Mouse (Mus musculus): Measurements from ENCODE around the gene Tma7. TPM values are rescaled to one million over a fixed set of nuclear protein-coding genes. Genes with fewer than 3 reads are reported as not detected.

Tma7 gene
- polyA plus RNA-seq, 1 experiment from 2014 or later, result 747 TPM

DNA sequence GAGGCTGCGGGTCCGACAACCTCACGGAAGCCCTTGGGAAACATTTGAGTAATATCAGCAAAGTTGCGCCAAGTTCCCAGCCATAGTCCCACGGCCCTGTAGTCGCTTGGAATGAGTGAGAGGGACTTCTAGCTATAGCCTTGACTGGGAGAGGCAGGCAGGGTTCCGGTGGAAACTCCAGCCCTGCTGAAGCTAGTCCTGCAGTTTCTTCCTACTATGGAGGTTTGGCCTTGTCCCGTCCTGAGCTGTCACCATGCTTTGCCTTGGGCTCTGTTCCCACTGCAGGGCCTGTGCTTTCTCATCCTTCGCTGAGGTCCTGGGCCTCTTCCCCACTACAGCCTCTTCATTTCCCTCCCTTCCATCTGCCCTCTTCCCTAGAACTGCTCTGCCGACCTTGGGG is 33.8 kb upstream of the Tma7 start:
- Histone ChIP-seq H3K27me3 (no peaks in the 10 kb centered on the region), H3K4me3 (no peak overlapping the region), H3K36me3 (peaks cover 95% of the 10 kb centered on the region), H3K9ac (no peak overlapping the region), H3K4me2 (replicated peaks) (no peak overlapping the region), H3K9me3 (replicated peaks) (no peaks in the 10 kb centered on the region), H3K27ac (no peak overlapping the region), H3K4me1 (no peaks in the 10 kb centered on the region)
- 94% methylated on average over 10 of the region's 10 CpGs for WGBS
- ATAC-seq (ENCODE audit: low FRiP score), result no peak

DNA sequence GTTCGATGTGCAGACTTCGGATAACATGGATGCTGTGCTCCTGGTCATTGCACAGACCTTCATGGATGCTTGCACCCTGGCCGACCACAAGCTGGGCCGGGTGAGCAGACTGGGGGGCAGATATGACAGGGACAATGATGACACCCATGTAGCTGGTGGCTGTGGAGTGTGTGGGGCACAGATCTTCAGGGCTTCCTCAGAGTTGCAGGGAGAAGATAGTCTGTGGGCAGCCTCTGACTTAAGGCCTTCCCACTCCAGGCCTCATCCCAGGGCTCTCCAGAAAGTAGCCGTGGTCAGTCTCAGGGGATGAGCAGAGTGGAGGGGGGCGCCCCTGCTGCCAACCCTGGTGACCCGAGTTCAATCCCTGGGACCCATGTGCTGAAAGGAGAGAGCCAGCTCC is 32.5 kb upstream of the Tma7 start:
- no peak overlapping the region for H3K9ac ChIP-seq
- 88% methylated on average over 7 of the region's 7 CpGs for WGBS
- H3K27ac ChIP-seq, result no peak overlapping the region
- H3K4me2 ChIP-seq (replicated peaks), result no peak overlapping the region
- no peak overlapping the region for H3K4me3 ChIP-seq
- ATAC-seq (ENCODE audit: low FRiP score), result no peak
- no peaks in the 10 kb centered on the region for H3K9me3 ChIP-seq (replicated peaks)
- H3K36me3 ChIP-seq, result peaks cover 100% of the 10 kb centered on the region
- no peaks in the 10 kb centered on the region for H3K4me1 ChIP-seq
- no peaks in the 10 kb centered on the region for H3K27me3 ChIP-seq

DNA sequence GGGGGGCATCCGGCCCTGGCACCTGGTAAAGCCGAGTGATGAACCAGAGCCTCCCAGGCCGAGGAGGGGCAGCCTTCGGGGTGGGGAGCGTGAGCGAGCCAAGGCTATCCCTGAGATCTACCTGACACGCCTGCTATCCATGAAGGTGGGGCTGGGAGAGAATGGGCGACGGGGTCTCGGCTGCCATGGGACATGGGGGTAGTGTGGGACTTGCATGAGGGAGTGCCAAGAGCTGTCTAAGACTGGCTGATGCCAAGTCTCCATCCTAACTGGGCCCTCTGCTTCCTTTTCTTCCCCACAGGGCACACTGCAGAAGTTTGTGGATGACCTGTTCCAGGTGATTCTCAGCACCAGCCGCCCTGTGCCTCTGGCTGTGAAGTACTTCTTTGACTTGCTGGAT is 31.9 kb upstream of the Tma7 start:
- Histone ChIP-seq H3K27ac (no peak overlapping the region), H3K36me3 (peaks cover 100% of the 10 kb centered on the region), H3K4me1 (no peaks in the 10 kb centered on the region), H3K27me3 (no peaks in the 10 kb centered on the region), H3K9ac (no peak overlapping the region), H3K4me3 (no peak overlapping the region), H3K4me2 (replicated peaks) (no peak overlapping the region), H3K9me3 (replicated peaks) (no peaks in the 10 kb centered on the region)
- ATAC-seq (ENCODE audit: low FRiP score), result no peak
- WGBS, result 90% methylated on average over 11 of the region's 11 CpGs

DNA sequence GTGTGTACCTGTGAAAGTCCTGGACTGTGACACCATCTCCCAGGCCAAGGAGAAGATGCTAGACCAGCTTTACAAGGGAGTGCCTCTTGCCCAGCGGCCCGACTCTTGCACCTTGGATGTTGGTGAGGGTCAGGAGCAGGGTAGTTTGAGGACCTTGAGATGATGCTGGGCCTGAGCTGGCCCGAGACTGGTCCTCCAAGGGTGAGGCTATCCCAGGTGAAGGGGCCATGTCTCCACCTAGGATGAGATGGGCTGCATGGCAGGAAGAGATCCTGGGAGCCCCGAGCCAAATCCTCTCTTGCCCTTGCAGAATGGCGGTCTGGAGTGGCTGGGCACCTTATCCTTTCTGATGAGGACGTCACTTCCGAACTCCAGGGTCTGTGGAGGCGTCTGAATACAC is 30.9 kb upstream of the Tma7 start:
- H3K9me3 ChIP-seq (replicated peaks), result no peaks in the 10 kb centered on the region
- WGBS, result 91% methylated on average over 8 of the region's 8 CpGs
- no peaks in the 10 kb centered on the region for H3K4me1 ChIP-seq
- no peak overlapping the region for H3K4me3 ChIP-seq
- H3K27me3 ChIP-seq, result no peaks in the 10 kb centered on the region
- H3K4me2 ChIP-seq (replicated peaks), result no peak overlapping the region
- H3K36me3 ChIP-seq, result peaks cover 100% of the 10 kb centered on the region
- H3K27ac ChIP-seq, result no peak overlapping the region
- ATAC-seq (ENCODE audit: low FRiP score), result no peak
- H3K9ac ChIP-seq, result no peak overlapping the region

DNA sequence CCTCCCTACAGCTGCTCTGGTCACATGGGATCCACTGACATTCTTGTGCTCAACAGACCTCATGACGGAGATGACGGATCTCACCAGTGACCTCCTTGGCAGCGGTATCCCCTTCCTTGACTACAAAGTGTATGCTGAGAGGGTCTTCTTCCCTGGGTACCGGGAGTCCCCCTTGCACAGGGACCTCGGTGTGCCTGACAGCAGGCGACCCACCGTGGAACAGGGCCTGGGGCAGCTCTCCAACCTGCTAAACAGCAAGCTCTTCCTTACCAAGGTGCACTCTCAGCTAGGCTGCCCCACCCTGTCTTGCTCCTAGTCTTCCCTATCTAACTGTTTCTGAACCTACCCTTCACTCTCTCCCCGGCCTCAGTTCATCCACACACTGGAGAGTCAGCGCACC is 29.2 kb upstream of the Tma7 start:
- Histone ChIP-seq H3K9me3 (replicated peaks) (no peaks in the 10 kb centered on the region), H3K4me3 (no peak overlapping the region), H3K36me3 (peaks cover 100% of the 10 kb centered on the region), H3K27ac (no peak overlapping the region), H3K9ac (no peak overlapping the region), H3K4me1 (no peaks in the 10 kb centered on the region), H3K27me3 (no peaks in the 10 kb centered on the region), H3K4me2 (replicated peaks) (no peak overlapping the region)
- ATAC-seq (ENCODE audit: low FRiP score), result no peak
- 90% methylated on average over 9 of the region's 9 CpGs for WGBS

DNA sequence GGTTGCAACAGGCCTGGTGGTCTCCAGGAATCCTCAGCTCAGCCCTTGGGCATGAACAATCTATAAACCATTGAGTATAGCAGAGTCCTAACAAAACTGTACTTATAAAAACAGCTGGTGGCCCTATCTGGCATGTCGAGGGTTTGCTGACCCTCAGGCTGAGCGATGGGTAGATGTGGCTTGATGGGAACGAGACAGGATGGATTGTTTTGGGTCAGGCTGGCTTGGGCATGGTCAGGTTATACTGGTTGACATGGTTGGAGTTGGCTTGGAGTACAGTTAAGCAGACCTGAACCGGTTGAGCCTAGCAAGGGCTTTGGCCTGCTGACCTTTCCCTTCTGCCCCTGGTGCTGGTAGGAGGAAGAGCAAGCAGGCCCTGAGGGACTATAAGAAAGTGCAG is 28.7 kb upstream of the Tma7 start:
- Histone ChIP-seq H3K4me1 (no peaks in the 10 kb centered on the region), H3K36me3 (peaks cover 100% of the 10 kb centered on the region), H3K4me3 (no peak overlapping the region), H3K4me2 (replicated peaks) (no peak overlapping the region), H3K9me3 (replicated peaks) (no peaks in the 10 kb centered on the region), H3K27me3 (no peaks in the 10 kb centered on the region), H3K9ac (no peak overlapping the region), H3K27ac (no peak overlapping the region)
- WGBS, result 91% methylated on average over 4 of the region's 4 CpGs
- ATAC-seq (ENCODE audit: low FRiP score), result no peak

DNA sequence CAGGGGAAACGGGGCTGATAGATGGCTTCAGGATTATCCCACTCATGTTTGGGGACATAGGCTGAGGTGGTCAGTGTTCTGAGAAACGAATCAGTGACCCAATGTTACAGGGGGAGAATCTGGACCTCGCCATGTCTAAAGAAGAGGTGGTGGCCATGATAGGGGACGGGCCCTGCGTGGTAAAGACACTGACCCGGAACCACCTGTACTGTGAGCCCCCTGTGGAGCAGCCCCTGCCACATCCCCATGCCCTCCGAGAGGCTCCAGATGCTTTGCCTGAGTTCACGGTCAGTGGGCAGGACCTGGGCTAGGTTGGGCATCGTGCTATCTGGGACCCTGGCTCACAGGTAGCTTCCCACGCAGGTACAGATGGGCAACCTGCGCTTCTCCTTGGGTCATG is 27.9 kb upstream of the Tma7 start:
- H3K27ac ChIP-seq, result no peak overlapping the region
- no peak for ATAC-seq (ENCODE audit: low FRiP score)
- H3K36me3 ChIP-seq, result peaks cover 100% of the 10 kb centered on the region
- H3K9ac ChIP-seq, result no peak overlapping the region
- H3K9me3 ChIP-seq (replicated peaks), result no peaks in the 10 kb centered on the region
- H3K27me3 ChIP-seq, result no peaks in the 10 kb centered on the region
- H3K4me2 ChIP-seq (replicated peaks), result no peak overlapping the region
- no peaks in the 10 kb centered on the region for H3K4me1 ChIP-seq
- WGBS, result 91% methylated on average over 11 of the region's 11 CpGs
- no peak overlapping the region for H3K4me3 ChIP-seq

DNA sequence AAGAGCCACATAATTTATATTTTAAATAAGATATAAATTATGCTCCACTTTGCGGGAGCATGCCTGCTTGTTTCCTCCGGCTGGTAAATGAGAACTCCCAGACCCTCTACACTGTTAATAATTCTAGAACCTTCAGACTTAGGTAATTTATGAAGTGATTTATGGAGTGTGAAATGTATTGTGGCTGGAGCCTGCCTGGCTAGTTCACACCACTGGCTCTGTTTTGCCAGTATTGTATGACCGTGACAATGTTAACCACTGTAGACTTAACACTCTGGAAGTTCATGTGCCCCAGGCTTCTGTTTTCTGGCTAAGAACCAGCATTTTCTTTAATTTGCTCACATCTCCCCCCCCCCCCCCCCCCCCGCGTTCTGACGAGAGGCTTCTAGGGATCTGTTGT is 25.0 kb upstream of the Tma7 start:
- Histone ChIP-seq H3K36me3 (peaks cover 97% of the 10 kb centered on the region), H3K9ac (no peak overlapping the region), H3K4me1 (no peaks in the 10 kb centered on the region), H3K4me2 (replicated peaks) (no peak overlapping the region), H3K27me3 (no peaks in the 10 kb centered on the region), H3K4me3 (no peak overlapping the region), H3K27ac (no peak overlapping the region), H3K9me3 (replicated peaks) (no peaks in the 10 kb centered on the region)
- 78% methylated on average over 5 of the region's 6 CpGs for WGBS
- ATAC-seq (ENCODE audit: low FRiP score), result no peak

DNA sequence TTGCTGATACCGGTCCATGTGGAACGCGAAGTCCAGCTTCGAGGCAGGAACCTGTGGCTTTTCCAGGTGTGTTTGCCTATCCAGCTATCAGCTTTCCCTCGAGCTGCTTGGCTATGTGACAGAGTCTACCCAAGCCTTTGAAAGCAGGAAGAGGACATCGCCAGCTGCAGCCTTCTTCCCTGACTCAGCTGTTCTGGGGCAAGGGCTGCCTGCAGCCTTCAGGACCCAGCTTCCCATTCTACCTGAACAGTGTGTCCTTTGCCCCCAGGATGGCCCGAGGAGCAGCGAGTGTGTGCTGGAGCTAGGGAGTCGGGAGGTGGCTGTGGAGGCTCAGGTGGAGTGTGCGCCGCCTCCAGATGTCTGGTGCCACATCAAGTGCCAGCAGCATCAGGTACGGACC is 23.3 kb upstream of the Tma7 start:
- Histone ChIP-seq H3K9ac (no peak overlapping the region), H3K27ac (no peak overlapping the region), H3K4me1 (no peaks in the 10 kb centered on the region), H3K4me3 (no peak overlapping the region), H3K27me3 (no peaks in the 10 kb centered on the region), H3K9me3 (replicated peaks) (no peaks in the 10 kb centered on the region), H3K36me3 (peaks cover 96% of the 10 kb centered on the region), H3K4me2 (replicated peaks) (no peak overlapping the region)
- 97% methylated on average over 12 of the region's 12 CpGs for WGBS
- no peak for ATAC-seq (ENCODE audit: low FRiP score)

DNA sequence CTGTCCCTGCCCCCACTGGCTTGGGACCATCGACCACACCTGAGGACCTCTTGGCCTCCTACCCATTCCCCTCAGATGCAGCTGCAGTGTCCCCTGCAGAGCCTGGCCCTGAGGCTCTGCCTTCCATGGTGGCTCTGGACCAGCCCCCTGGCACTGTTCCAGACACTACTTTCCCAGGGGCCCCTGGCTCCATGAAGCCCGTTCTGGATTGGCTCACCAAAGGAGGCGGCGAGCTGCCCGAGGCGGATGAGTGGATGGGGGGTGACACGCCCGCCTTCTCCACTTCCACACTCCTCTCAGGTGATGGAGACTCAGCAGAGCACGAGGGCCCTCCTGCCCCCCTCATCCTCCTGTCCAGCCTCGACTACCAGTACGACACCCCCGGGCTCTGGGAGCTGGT is 22.6 kb upstream of the Tma7 start:
- Histone ChIP-seq H3K9me3 (replicated peaks) (no peaks in the 10 kb centered on the region), H3K4me3 (no peak overlapping the region), H3K4me1 (peaks cover 4% of the 10 kb centered on the region; the same call in 1 of the 2 replicates), H3K27ac (no peak overlapping the region), H3K27me3 (no peaks in the 10 kb centered on the region), H3K36me3 (peaks cover 96% of the 10 kb centered on the region), H3K9ac (no peak overlapping the region), H3K4me2 (replicated peaks) (no peak overlapping the region)
- WGBS, result 84% methylated on average over 12 of the region's 12 CpGs
- ATAC-seq (ENCODE audit: low FRiP score), result no peak

DNA sequence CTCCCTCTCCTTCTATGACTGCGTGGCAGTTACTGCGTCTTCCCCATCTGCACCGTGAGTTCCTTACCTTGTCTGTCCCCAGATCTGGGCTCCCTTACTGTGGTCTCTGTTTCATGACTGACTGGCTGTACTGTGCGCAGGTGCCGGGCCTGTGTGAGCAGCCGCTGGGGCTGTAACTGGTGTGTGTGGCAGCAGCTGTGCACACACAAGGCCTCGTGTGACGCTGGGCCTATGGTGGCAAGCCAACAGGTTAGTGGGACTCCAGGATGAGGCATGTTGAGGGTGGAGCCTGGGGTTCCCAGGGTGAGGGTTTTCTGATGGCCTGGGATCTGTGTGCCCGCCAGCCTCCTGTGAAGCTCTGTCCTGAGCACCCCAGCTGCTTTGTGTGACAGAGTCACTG is 21.7 kb upstream of the Tma7 start:
- H3K27me3 ChIP-seq, result no peaks in the 10 kb centered on the region
- H3K27ac ChIP-seq, result no peak overlapping the region
- H3K36me3 ChIP-seq, result peaks cover 96% of the 10 kb centered on the region
- ATAC-seq (ENCODE audit: low FRiP score), result no peak
- H3K9me3 ChIP-seq (replicated peaks), result no peaks in the 10 kb centered on the region
- H3K4me1 ChIP-seq, result peaks cover 11% of the 10 kb centered on the region
- WGBS, result 86% methylated on average over 9 of the region's 9 CpGs
- no peak overlapping the region for H3K9ac ChIP-seq
- H3K4me2 ChIP-seq (replicated peaks), result no peak overlapping the region
- H3K4me3 ChIP-seq, result no peak overlapping the region

DNA sequence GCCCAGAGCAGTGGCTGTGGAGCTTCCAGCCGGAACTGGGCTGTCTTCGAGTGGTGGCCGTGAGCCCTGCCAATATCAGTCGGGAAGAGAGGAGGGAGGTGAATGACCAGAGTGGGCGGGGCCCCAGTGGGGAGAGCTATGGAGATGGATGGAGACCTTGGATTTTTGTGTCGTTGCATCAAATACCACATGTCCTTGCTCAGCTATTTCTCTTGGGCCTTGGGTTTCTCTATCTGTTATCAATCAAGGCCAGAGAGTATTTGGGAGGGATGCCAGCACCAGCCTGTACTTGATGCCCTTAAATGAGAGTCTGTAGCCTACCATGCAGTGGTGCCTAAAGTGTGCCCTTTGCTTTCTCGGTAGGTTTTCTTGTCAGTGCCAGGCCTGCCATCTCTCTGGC is 20.9 kb upstream of the Tma7 start:
- H3K27me3 ChIP-seq, result no peaks in the 10 kb centered on the region
- H3K4me3 ChIP-seq, result no peak overlapping the region
- H3K4me2 ChIP-seq (replicated peaks), result no peak overlapping the region
- WGBS, result 86% methylated on average over 7 of the region's 7 CpGs
- H3K9me3 ChIP-seq (replicated peaks), result no peaks in the 10 kb centered on the region
- ATAC-seq (ENCODE audit: low FRiP score), result no peak
- peaks cover 90% of the 10 kb centered on the region for H3K36me3 ChIP-seq
- H3K27ac ChIP-seq, result no peak overlapping the region
- peaks cover 19% of the 10 kb centered on the region for H3K4me1 ChIP-seq
- no peak overlapping the region for H3K9ac ChIP-seq

DNA sequence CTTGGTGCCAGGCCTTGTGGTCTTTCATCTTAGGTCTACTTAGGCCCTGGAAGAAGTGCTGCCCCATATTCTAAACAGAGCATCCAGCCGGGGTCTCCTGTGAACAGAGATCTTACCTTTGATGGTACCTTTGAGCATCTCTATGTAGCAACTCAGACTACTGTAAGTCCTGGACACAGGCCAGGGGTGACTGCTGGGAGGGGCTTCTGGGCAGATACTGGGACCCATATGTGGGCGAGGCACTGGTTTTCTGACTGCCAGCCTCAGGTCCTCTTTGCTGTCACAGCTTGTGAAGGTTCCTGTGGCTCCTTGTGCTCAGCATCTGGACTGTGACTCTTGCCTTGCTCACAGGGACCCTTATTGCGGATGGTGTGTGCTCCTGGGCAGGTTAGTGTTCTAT is 20.2 kb upstream of the Tma7 start:
- Histone ChIP-seq H3K4me1 (peaks cover 27% of the 10 kb centered on the region), H3K36me3 (peaks cover 83% of the 10 kb centered on the region), H3K9me3 (replicated peaks) (no peaks in the 10 kb centered on the region), H3K9ac (no peak overlapping the region), H3K4me2 (replicated peaks) (no peak overlapping the region), H3K27me3 (no peaks in the 10 kb centered on the region), H3K4me3 (no peak overlapping the region), H3K27ac (no peak overlapping the region)
- no peak for ATAC-seq (ENCODE audit: low FRiP score)
- 95% methylated on average over 3 of the region's 3 CpGs for WGBS

DNA sequence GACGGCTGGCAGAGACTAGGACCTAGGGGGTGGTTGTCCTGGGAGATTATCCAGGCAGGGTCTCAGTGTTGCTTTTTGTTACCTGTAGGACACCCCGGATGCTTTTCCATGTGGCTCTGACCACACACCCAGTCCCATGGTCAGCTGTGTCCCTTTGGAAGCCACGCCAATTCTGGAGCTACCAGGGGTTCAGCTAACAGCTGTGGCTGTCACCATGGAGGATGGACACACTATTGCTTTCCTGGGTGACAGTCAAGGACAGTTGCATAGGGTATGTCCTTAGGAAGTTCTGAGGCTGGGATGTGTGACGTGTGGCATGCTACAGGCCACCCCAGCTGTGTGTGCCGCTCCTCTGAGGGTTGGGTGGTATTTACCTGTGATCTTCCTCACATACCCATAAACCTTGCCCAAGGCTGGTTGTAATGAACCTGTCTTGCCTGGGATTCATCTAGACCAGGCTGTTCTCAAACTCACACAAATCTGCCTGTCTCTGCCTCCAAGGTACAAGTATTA is 19.6 kb upstream of the Tma7 start:
- no peak overlapping the region for H3K4me2 ChIP-seq (replicated peaks)
- H3K27me3 ChIP-seq, result no peaks in the 10 kb centered on the region
- ATAC-seq (ENCODE audit: low FRiP score), result no peak
- H3K4me3 ChIP-seq, result no peak overlapping the region
- H3K9me3 ChIP-seq (replicated peaks), result no peaks in the 10 kb centered on the region
- H3K9ac ChIP-seq, result no peak overlapping the region
- WGBS, result 94% methylated on average over 5 of the region's 5 CpGs
- H3K36me3 ChIP-seq, result peaks cover 77% of the 10 kb centered on the region
- H3K4me1 ChIP-seq, result peaks cover 32% of the 10 kb centered on the region
- no peak overlapping the region for H3K27ac ChIP-seq
